Mouse (Mus musculus) adrenal gland, postnatal 10 days (tissue): ENCODE measurements around the gene Elob. TPM values are rescaled to one million over a fixed set of nuclear protein-coding genes. Genes with fewer than 3 reads are reported as not detected.

ENCODE experiments used
- DNase-seq: peaks from one replicate; pipeline ENCODE4 v3.0.0; 2021; ENCODE audit warnings: mixed read lengths
- total RNA-seq, 2 experiments: library from RNA; stranded (reverse); gene quantifications; 2 replicates each; pipeline ENCODE4 v1.2.3; 2021

Elob gene
- total RNA-seq, 2 experiments from 2014 or later = 333 to 378 TPM

GRCm38 (mm10) chr17:23825591-23825990 is 3.3 kb downstream of the Elob start:
- DNase-seq = no peak

- no peak for DNase-seq
These were observed 5.3 kb downstream of the Elob start for GRCm38 (mm10) chr17:23823614-23824013.

GRCm38 (mm10) chr17:23823018-23823417 is 5.9 kb downstream of the Elob start:
- DNase-seq = no peak

- DNase-seq = peak; percentile 16
These were observed 6.8 kb downstream of the Elob start for GRCm38 (mm10) chr17:23822094-23822493.

GRCm38 (mm10) chr17:23820731-23821130 is 8.2 kb downstream of the Elob start:
- DNase-seq = no peak

GRCm38 (mm10) chr17:23819235-23819634 is 9.7 kb downstream of the Elob start:
- DNase-seq = no peak

GRCm38 (mm10) chr17:23818579-23818978 is 10.4 kb downstream of the Elob start:
- DNase-seq = no peak

- no peak for DNase-seq
These were observed 13.3 kb downstream of the Elob start for GRCm38 (mm10) chr17:23815641-23816040.

- DNase-seq = no peak
These were observed 21.0 kb downstream of the Elob start for GRCm38 (mm10) chr17:23807918-23808317.

- peak; percentile 55 for DNase-seq
These were observed 22.1 kb downstream of the Elob start for GRCm38 (mm10) chr17:23806867-23807266.

GRCm38 (mm10) chr17:23804426-23805085 is 24.4 kb downstream of the Elob start:
- DNase-seq = no peak

GRCm38 (mm10) chr17:23803366-23804041 is 25.4 kb downstream of the Elob start:
- peak; percentile 92 for DNase-seq

GRCm38 (mm10) chr17:23802746-23803365 is 26.1 kb downstream of the Elob start:
- peak; percentile 97 for DNase-seq

GRCm38 (mm10) chr17:23801627-23802026 is 27.3 kb downstream of the Elob start:
- DNase-seq = no peak

GRCm38 (mm10) chr17:23797316-23797715 is 31.6 kb downstream of the Elob start:
- DNase-seq = no peak

GRCm38 (mm10) chr17:23795323-23795722 is 33.6 kb downstream of the Elob start:
- DNase-seq = no peak

- DNase-seq = peak; percentile 36
These were observed 37.9 kb downstream of the Elob start for GRCm38 (mm10) chr17:23791079-23791357.

- peak; percentile 80 for DNase-seq
These were observed 38.5 kb downstream of the Elob start, which contains the start of gene Srrm2 for GRCm38 (mm10) chr17:23790269-23791078. Gene Srrm2 (plus strand): TSS chr17:23790532.

- no peak for DNase-seq
These were observed 39.1 kb downstream of the Elob start for GRCm38 (mm10) chr17:23789749-23790268.

- no peak for DNase-seq
These were observed 40.0 kb downstream of the Elob start for GRCm38 (mm10) chr17:23788973-23789372.

- DNase-seq = peak; percentile 31
These were observed 42.4 kb downstream of the Elob start for GRCm38 (mm10) chr17:23786510-23786931.
